In genomic region chr1:131137717-131138118, GRCm38 (mm10) we compare ENCODE assay signal across 8 mouse cellular contexts. TPM values are rescaled to one million over a fixed set of nuclear protein-coding genes. Genes with fewer than 3 reads are reported as not detected.
DNase-seq lines count a peak whose midpoint lies in the region; ATAC-seq and TF ChIP-seq lines count a peak whose summit lies in the region.

No protein-coding gene starts in this region.

- H3K4me2 ChIP-seq in hindbrain, embryonic 15.5 days: peak overlapping the region; percentile 73
- H3K4me2 ChIP-seq in midbrain, embryonic 13.5 days (replicated peaks): peak overlapping the region; percentile 71

- H3K9ac ChIP-seq in hindbrain, embryonic 15.5 days: peak overlapping the region; percentile 64
- H3K9ac ChIP-seq in midbrain, embryonic 13.5 days (replicated peaks): peak overlapping the region; percentile 82

- TF ChIP-seq POLR2A in thymus, adult 2 months (IDR thresholded peaks at IDR 0.05; ENCODE audit: control insufficient read depth, extremely low read depth, insufficient read depth, low read length, poor library complexity): no peak

- H3K9me3 ChIP-seq in heart, embryonic 10.5 days: no peaks in the 10 kb centered on the region
- no peaks in the 10 kb centered on the region for H3K9me3 ChIP-seq in hindbrain, embryonic 15.5 days
- no peaks in the 10 kb centered on the region for H3K9me3 ChIP-seq in midbrain, embryonic 13.5 days

- peak; percentile 88 for DNase-seq in heart, embryonic 10.5 days (ENCODE audit: low spot score)
- no peak for DNase-seq in heart, adult 11 months
- no peak for DNase-seq in thymus, adult 2 months
- DNase-seq in thymus, postnatal 25 days: no peak
- DNase-seq in adrenal gland, adult 2 months: no peak
- DNase-seq in adrenal gland, postnatal 14 days: no peak

- no peaks in the 10 kb centered on the region for H3K36me3 ChIP-seq in heart, embryonic 10.5 days
- no peaks in the 10 kb centered on the region for H3K36me3 ChIP-seq in thymus, adult 2 months (ENCODE audit: control insufficient read depth, insufficient read depth, low read length)
- H3K36me3 ChIP-seq in hindbrain, embryonic 15.5 days: 0 out of 2 replicates have a peak, but pooled peaks cover 5% of the 10 kb centered on the region
- peaks cover 1% of the 10 kb centered on the region for H3K36me3 ChIP-seq in midbrain, embryonic 13.5 days

- ATAC-seq in hindbrain, embryonic 15.5 days (ENCODE audit: low FRiP score, low read depth): peak; percentile 90
- ATAC-seq in midbrain, embryonic 13.5 days: peak; percentile 95

- WGBS in heart, embryonic 10.5 days: under 1% methylated on average over 36 of the region's 36 CpGs
- WGBS in thymus, adult 2 months: 1% methylated on average over 31 of the region's 36 CpGs
- under 1% methylated on average over 23 of the region's 36 CpGs for WGBS in hindbrain, embryonic 15.5 days
- WGBS in midbrain, embryonic 13.5 days: 1% methylated on average over 27 of the region's 36 CpGs

- peak overlapping the region; percentile 96 for H3K4me3 ChIP-seq in heart, embryonic 10.5 days
- peak overlapping the region; percentile 75 for H3K4me3 ChIP-seq in thymus, adult 2 months (ENCODE audit: control insufficient read depth, insufficient read depth, low read length)
- H3K4me3 ChIP-seq in hindbrain, embryonic 15.5 days: peak overlapping the region; percentile 64
- peak overlapping the region; percentile 78 for H3K4me3 ChIP-seq in midbrain, embryonic 13.5 days (replicated peaks)

- no peak for TF ChIP-seq CTCF in thymus, adult 2 months (IDR thresholded peaks at IDR 0.05; ENCODE audit: borderline replicate concordance, control insufficient read depth, extremely low read depth, insufficient read depth, low read length, poor library complexity)

- H3K27me3 ChIP-seq in heart, embryonic 10.5 days (ENCODE audit: insufficient read depth, poor library complexity, severe bottlenecking): no peaks in the 10 kb centered on the region
- no peaks in the 10 kb centered on the region for H3K27me3 ChIP-seq in thymus, adult 2 months (ENCODE audit: control insufficient read depth, insufficient read depth, low read length)
- H3K27me3 ChIP-seq in hindbrain, embryonic 15.5 days: no peaks in the 10 kb centered on the region
- H3K27me3 ChIP-seq in midbrain, embryonic 13.5 days: no peaks in the 10 kb centered on the region

- H3K27ac ChIP-seq in heart, embryonic 10.5 days: peak overlapping the region; percentile 89
- no peak overlapping the region for H3K27ac ChIP-seq in thymus, adult 2 months (ENCODE audit: control insufficient read depth, insufficient read depth, low read length)
- peak overlapping the region; percentile 88 for H3K27ac ChIP-seq in hindbrain, embryonic 15.5 days (replicated peaks)
- H3K27ac ChIP-seq in midbrain, embryonic 13.5 days: peak overlapping the region; percentile 97

- peaks cover 19% of the 10 kb centered on the region for H3K4me1 ChIP-seq in heart, embryonic 10.5 days
- peaks cover 14% of the 10 kb centered on the region for H3K4me1 ChIP-seq in thymus, adult 2 months (replicated peaks; ENCODE audit: control insufficient read depth, insufficient read depth, low read length)
- peaks cover 41% of the 10 kb centered on the region for H3K4me1 ChIP-seq in hindbrain, embryonic 15.5 days (replicated peaks)
- H3K4me1 ChIP-seq in midbrain, embryonic 13.5 days (replicated peaks): peaks cover 49% of the 10 kb centered on the region

RNA-seq across cellular contexts. Expression of gene Dyrk3, which starts 0.4 kb away (rescaled TPM):
- 3.1 and 3.9 TPM in 2 replicates for polyA plus RNA-seq in heart, embryonic 10.5 days (2016; fragmentation: Nextera tagmentation; extraction: Ambion mirVana)
- 0.78 and 0.98 TPM in 2 replicates for polyA plus RNA-seq in thymus, adult 2 months (2012; rRNA removed)
- 13.8 and 15.9 TPM in 2 replicates for polyA plus RNA-seq in hindbrain, embryonic 15.5 days (2015; fragmentation: Nextera tagmentation; extraction: Ambion mirVana)
- polyA plus RNA-seq in midbrain, embryonic 13.5 days (2015; fragmentation: Nextera tagmentation; extraction: Ambion mirVana): 18.3 and 19.2 TPM in 2 replicates
- total RNA-seq in adrenal gland, adult 2 months (2021): 1 to 10 TPM; 5.6 to 7.3 TPM
- polyA plus RNA-seq in adrenal gland, adult 2 months (2012; rRNA removed): 2.3 and 3.2 TPM in 2 replicates
- 5.3 and 7.1 TPM in 2 replicates for total RNA-seq in adrenal gland, postnatal 14 days (2021)

RNA-seq across cellular contexts. Expression of gene Eif2d, which starts 15.3 kb away (rescaled TPM):
- 54.8 and 62.9 TPM in 2 replicates for polyA plus RNA-seq in heart, embryonic 10.5 days (2016; fragmentation: Nextera tagmentation; extraction: Ambion mirVana)
- 41.3 and 41.9 TPM in 2 replicates for polyA plus RNA-seq in thymus, adult 2 months (2012; rRNA removed)
- polyA plus RNA-seq in hindbrain, embryonic 15.5 days (2015; fragmentation: Nextera tagmentation; extraction: Ambion mirVana): 49.1 and 51.9 TPM in 2 replicates
- 49.3 and 53.8 TPM in 2 replicates for polyA plus RNA-seq in midbrain, embryonic 13.5 days (2015; fragmentation: Nextera tagmentation; extraction: Ambion mirVana)
- total RNA-seq in adrenal gland, adult 2 months (2021): 10 to 100 TPM; 40.0 to 41.8 TPM
- 27.5 and 29.7 TPM in 2 replicates for polyA plus RNA-seq in adrenal gland, adult 2 months (2012; rRNA removed)
- 42.2 and 43.4 TPM in 2 replicates for total RNA-seq in adrenal gland, postnatal 14 days (2021)

RNA-seq across cellular contexts. Expression of gene Mapkapk2, which starts 40.1 kb away (rescaled TPM):
- 59.2 and 60.3 TPM in 2 replicates for polyA plus RNA-seq in heart, embryonic 10.5 days (2016; fragmentation: Nextera tagmentation; extraction: Ambion mirVana)
- 67.2 and 69.6 TPM in 2 replicates for polyA plus RNA-seq in thymus, adult 2 months (2012; rRNA removed)
- 20.0 and 22.1 TPM in 2 replicates for polyA plus RNA-seq in hindbrain, embryonic 15.5 days (2015; fragmentation: Nextera tagmentation; extraction: Ambion mirVana)
- polyA plus RNA-seq in midbrain, embryonic 13.5 days (2015; fragmentation: Nextera tagmentation; extraction: Ambion mirVana): 29.0 and 36.3 TPM in 2 replicates
- total RNA-seq in adrenal gland, adult 2 months (2021): 100 to 1,000 TPM; 161 to 176 TPM
- polyA plus RNA-seq in adrenal gland, adult 2 months (2012; rRNA removed): 130 and 132 TPM in 2 replicates
- 159 and 180 TPM in 2 replicates for total RNA-seq in adrenal gland, postnatal 14 days (2021)
